Comparison of ENCODE assay signal across 27 mouse cellular contexts in genomic region chr2:39377264-39377663, GRCm38 (mm10).
"Had no signal": no experiment of that assay in that cellular context is flagged by ENCODE, and none has a peak within 500 bp of the region (broad histone marks: within the 10 kb centered on the region; RNA-seq: fewer than 3 reads in every experiment).

No protein-coding gene starts in this region.

- H3K9ac ChIP-seq: embryonic facial prominence, embryonic 12.5 days; embryonic facial prominence, embryonic 13.5 days; embryonic facial prominence, embryonic 15.5 days; forebrain, embryonic 12.5 days; forebrain, embryonic 13.5 days; forebrain, embryonic 15.5 days; forebrain, postnatal 0 days had no signal

- H3K27me3 ChIP-seq: embryonic facial prominence, embryonic 12.5 days; embryonic facial prominence, embryonic 13.5 days; embryonic facial prominence, embryonic 15.5 days; forebrain, embryonic 12.5 days; forebrain, embryonic 13.5 days; forebrain, embryonic 15.5 days had no signal

- H3K4me1 ChIP-seq: embryonic facial prominence, embryonic 10.5 days; embryonic facial prominence, embryonic 12.5 days; embryonic facial prominence, embryonic 13.5 days; embryonic facial prominence, embryonic 15.5 days; forebrain, embryonic 10.5 days; forebrain, embryonic 12.5 days; forebrain, embryonic 13.5 days; forebrain, embryonic 15.5 days had no signal

- H3K27ac ChIP-seq: embryonic facial prominence, embryonic 10.5 days; embryonic facial prominence, embryonic 12.5 days; embryonic facial prominence, embryonic 13.5 days; embryonic facial prominence, embryonic 15.5 days; forebrain, embryonic 10.5 days; forebrain, embryonic 12.5 days; forebrain, embryonic 13.5 days; forebrain, embryonic 15.5 days; gastrocnemius, adult 2 months; heart, adult 2 months had no signal

- H3K4me2 ChIP-seq: embryonic facial prominence, embryonic 12.5 days; embryonic facial prominence, embryonic 13.5 days; embryonic facial prominence, embryonic 15.5 days; forebrain, embryonic 12.5 days; forebrain, embryonic 13.5 days; forebrain, embryonic 15.5 days had no signal

- DNase-seq: cerebellum, adult 9-10 months; cerebellum, adult 9-11 months; cerebellum, postnatal 10 days; cerebellum, postnatal 14 days; cerebellum, postnatal 25 days; cerebellum, postnatal 36 days; embryo, embryonic 11 days; forebrain, postnatal 0 days; gastrocnemius, adult 2 months; gastrocnemius, postnatal 10 days; gastrocnemius, postnatal 14 days; gastrocnemius, postnatal 25 days; gastrocnemius, postnatal 36 days; heart, adult 11 months; heart, adult 18-20 months; heart, adult 2 months had no signal

- ATAC-seq: forebrain, embryonic 13.5 days; forebrain, embryonic 14.5 days; forebrain, embryonic 15.5 days; forebrain, embryonic 16.5 days; forebrain, postnatal 0 days had no signal

- H3K9me3 ChIP-seq: embryonic facial prominence, embryonic 10.5 days; embryonic facial prominence, embryonic 12.5 days; embryonic facial prominence, embryonic 13.5 days; embryonic facial prominence, embryonic 15.5 days; forebrain, embryonic 10.5 days; forebrain, embryonic 12.5 days; forebrain, embryonic 13.5 days; forebrain, embryonic 15.5 days had no signal

- H3K4me3 ChIP-seq: embryonic facial prominence, embryonic 10.5 days; embryonic facial prominence, embryonic 12.5 days; embryonic facial prominence, embryonic 13.5 days; embryonic facial prominence, embryonic 15.5 days; erythroblast, embryonic 14.5 days; forebrain, embryonic 10.5 days; forebrain, embryonic 12.5 days; forebrain, embryonic 13.5 days; forebrain, embryonic 15.5 days; gastrocnemius, adult 2 months; heart, adult 2 months had no signal

- H3K36me3 ChIP-seq: embryonic facial prominence, embryonic 10.5 days; embryonic facial prominence, embryonic 12.5 days; embryonic facial prominence, embryonic 13.5 days; embryonic facial prominence, embryonic 15.5 days; forebrain, embryonic 10.5 days; forebrain, embryonic 12.5 days; forebrain, embryonic 15.5 days had no signal
